Comparison of ENCODE assay signal across 32 mouse cellular contexts in the genomic region with DNA sequence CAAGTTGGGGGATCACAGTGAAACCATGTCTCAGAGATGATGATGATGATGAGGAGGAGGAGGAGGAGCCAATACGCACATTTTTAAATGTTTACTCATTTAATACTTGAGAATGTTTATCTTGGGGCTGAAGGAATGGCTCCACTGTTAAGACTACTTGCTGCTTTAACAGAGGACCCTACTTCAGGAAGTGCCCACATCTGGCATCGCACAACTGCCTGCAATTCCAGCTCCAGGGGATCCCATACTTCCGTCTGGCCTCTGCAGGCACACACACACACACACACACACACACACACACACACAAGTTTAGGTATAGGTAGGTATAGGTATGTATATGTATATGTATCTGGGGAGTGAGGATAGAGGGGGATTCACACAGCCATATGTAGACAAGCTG. TPM values are rescaled to one million over a fixed set of nuclear protein-coding genes. Genes with fewer than 3 reads are reported as not detected.
"Had no signal": no experiment of that assay in that cellular context is flagged by ENCODE, and none has a peak within 500 bp of the region (broad histone marks: within the 10 kb centered on the region; RNA-seq: fewer than 3 reads in every experiment).

No protein-coding gene starts in this region.

- DNase-seq: heart, postnatal 10 days; heart, postnatal 14 days; heart, postnatal 36 days; heart, postnatal 4 days; kidney, adult 11 months; kidney, adult 18-20 months; kidney, adult 8-10 months; kidney, adult 9 months; kidney, postnatal 10 days; kidney, postnatal 14 days; kidney, postnatal 25 days; kidney, postnatal 4 days; layer of hippocampus, adult 9-11 months; layer of hippocampus, postnatal 36 days had no signal

- H3K27me3 ChIP-seq: heart, embryonic 12.5 days; heart, embryonic 13.5 days; heart, embryonic 15.5 days; hindbrain, embryonic 12.5 days; hindbrain, embryonic 13.5 days; hindbrain, embryonic 15.5 days; intestine, embryonic 15.5 days; kidney, embryonic 15.5 days had no signal

- H3K36me3 ChIP-seq: heart, embryonic 10.5 days; heart, embryonic 12.5 days; heart, embryonic 13.5 days; heart, embryonic 15.5 days; hindbrain, embryonic 10.5 days; hindbrain, embryonic 12.5 days; hindbrain, embryonic 13.5 days; hindbrain, embryonic 15.5 days; intestine, embryonic 15.5 days; kidney, embryonic 15.5 days had no signal

- H3K4me3 ChIP-seq: heart, embryonic 10.5 days; heart, embryonic 12.5 days; heart, embryonic 13.5 days; heart, embryonic 15.5 days; hindbrain, embryonic 10.5 days; hindbrain, embryonic 12.5 days; hindbrain, embryonic 13.5 days; hindbrain, embryonic 15.5 days; intestine, embryonic 15.5 days; kidney, embryonic 15.5 days; layer of hippocampus, adult 2 months had no signal

- H3K4me2 ChIP-seq: heart, embryonic 11.5 days; heart, embryonic 12.5 days; heart, embryonic 13.5 days; heart, embryonic 15.5 days; hindbrain, embryonic 12.5 days; hindbrain, embryonic 13.5 days; hindbrain, embryonic 14.5 days; hindbrain, embryonic 15.5 days; intestine, embryonic 15.5 days; kidney, embryonic 15.5 days had no signal

RNA-seq across cellular contexts. Expression of gene Apob, which starts 6.6 kb away (rescaled TPM):
- total RNA-seq: heart, postnatal 25 days; heart, postnatal 36 days; layer of hippocampus, adult 8-10 months; layer of hippocampus, postnatal 36 days; left cerebral cortex, adult 18-20 months had no signal
- polyA plus RNA-seq: heart, postnatal 0 days; hindbrain, postnatal 0 days had no signal
